Mouse (Mus musculus): Measurements from ENCODE around the gene Acrv1. TPM values are rescaled to one million over a fixed set of nuclear protein-coding genes. Genes with fewer than 3 reads are reported as not detected.

Acrv1 gene
- not detected in 2 replicates for polyA plus RNA-seq (2012; rRNA removed)

DNA sequence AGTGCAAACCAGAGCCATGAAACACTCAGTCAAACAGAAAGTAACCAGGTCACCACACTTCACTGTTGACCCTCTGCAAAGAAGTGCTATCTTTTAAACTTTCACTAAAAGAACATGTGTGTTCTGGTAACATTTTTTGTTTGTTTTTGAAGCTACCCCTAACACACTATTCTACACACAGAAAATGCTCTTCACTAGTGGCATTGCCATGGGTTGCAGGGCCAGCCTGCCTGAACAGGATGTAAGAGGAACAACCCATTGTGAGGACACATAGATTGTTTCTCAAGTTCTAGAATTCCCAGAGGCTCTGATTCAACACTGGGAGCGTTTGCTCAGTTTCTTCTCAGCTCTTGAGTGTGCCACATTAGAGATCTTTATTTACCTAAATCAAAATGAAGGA, at the start of gene Acrv1:
Gene Acrv1 (plus strand): TSS at position 301 of the 400 bp plus-strand sequence.

GRCm38 (mm10) chr9:36643276-36643675, 49.7 kb upstream of the Acrv1 start, which contains the start of gene A630095E13Rik:
Gene A630095E13Rik (minus strand): TSS chr9:36643376.

GRCm38 (mm10) chr9:36727034-36727755, 34.2 kb downstream of the Acrv1 start, which contains the start of gene Chek1:
Gene Chek1 (minus strand): TSS chr9:36727065.

Other genes with a start within 250 kb of the Acrv1 start
- gene Gm9513, start 217.6 kb upstream of the Acrv1 start, polyA plus RNA-seq (2012; rRNA removed): not detected in 2 replicates
- gene Gm5615, start 151.3 kb upstream of the Acrv1 start, polyA plus RNA-seq (2012; rRNA removed): not detected in 2 replicates
- not detected in 2 replicates for gene Gm17689, start 110.6 kb upstream of the Acrv1 start, polyA plus RNA-seq (2012; rRNA removed)
- gene A630095E13Rik, start 49.8 kb upstream of the Acrv1 start, polyA plus RNA-seq (2012; rRNA removed): not detected in 2 replicates
- 32.4 and 33.6 TPM in 2 replicates for gene Chek1, start 33.8 kb downstream of the Acrv1 start, polyA plus RNA-seq (2012; rRNA removed)
- gene Stt3a, start 74.5 kb downstream of the Acrv1 start, polyA plus RNA-seq (2012; rRNA removed): 67.1 and 157 TPM in 2 replicates
- gene Ei24, start 104.2 kb downstream of the Acrv1 start, polyA plus RNA-seq (2012; rRNA removed): 59.4 and 89.8 TPM in 2 replicates
- 137 and 259 TPM in 2 replicates for gene Fez1, start 128.6 kb downstream of the Acrv1 start, polyA plus RNA-seq (2012; rRNA removed)

Data from central nervous system, embryonic 11.5 days (tissue).